In genomic region chr14:32888876-32889674, GRCm38 (mm10) we compare ENCODE assay signal across 8 mouse cellular contexts. TPM values are rescaled to one million over a fixed set of nuclear protein-coding genes. Genes with fewer than 3 reads are reported as not detected.
DNase-seq lines count a peak whose midpoint lies in the region; ATAC-seq and TF ChIP-seq lines count a peak whose summit lies in the region.

No protein-coding gene starts in this region.

- 17% methylated on average over 6 of the region's 6 CpGs for WGBS in forebrain, embryonic 12.5 days
- 11% methylated on average over 6 of the region's 6 CpGs for WGBS in hindbrain, embryonic 10.5 days

- no peak overlapping the region for H3K4me2 ChIP-seq in forebrain, embryonic 12.5 days

- peaks cover 16% of the 10 kb centered on the region for H3K4me1 ChIP-seq in forebrain, embryonic 12.5 days
- peaks cover 29% of the 10 kb centered on the region for H3K4me1 ChIP-seq in hindbrain, embryonic 10.5 days (replicated peaks)

- no peaks in the 10 kb centered on the region for H3K9me3 ChIP-seq in forebrain, embryonic 12.5 days
- no peaks in the 10 kb centered on the region for H3K9me3 ChIP-seq in hindbrain, embryonic 10.5 days

- no peaks in the 10 kb centered on the region for H3K36me3 ChIP-seq in forebrain, embryonic 12.5 days (replicated peaks)
- no peaks in the 10 kb centered on the region for H3K36me3 ChIP-seq in hindbrain, embryonic 10.5 days

- H3K27ac ChIP-seq in forebrain, embryonic 12.5 days: peak overlapping the region; percentile 65
- H3K27ac ChIP-seq in hindbrain, embryonic 10.5 days: peak overlapping the region; percentile 70

- H3K27me3 ChIP-seq in forebrain, embryonic 12.5 days: no peaks in the 10 kb centered on the region
- 0 out of 2 replicates have a peak, but pooled peaks cover 3% of the 10 kb centered on the region for H3K27me3 ChIP-seq in hindbrain, embryonic 10.5 days (ENCODE audit: insufficient read depth, poor library complexity, severe bottlenecking)

- no peak overlapping the region for H3K4me3 ChIP-seq in forebrain, embryonic 12.5 days (replicated peaks)
- no peak overlapping the region for H3K4me3 ChIP-seq in hindbrain, embryonic 10.5 days

- DNase-seq in adrenal gland, adult 2 months: peak; percentile 55
- DNase-seq in brain, embryonic 14.5 days (ENCODE audit: low read depth): peak; percentile 91
- peak; percentile 70 for DNase-seq in hindbrain, embryonic 10.5 days (ENCODE audit: low spot score)
- peak; percentile 32 to 66 for DNase-seq in left cerebral cortex, postnatal 14 days (ENCODE audit: low spot score in 2 of 2)
- peak; percentile 29 for DNase-seq in retina, adult 2 months (ENCODE audit: low read depth, low spot score)
- DNase-seq in thymus, postnatal 14 days: no peak
- no peak for DNase-seq in c-Kit-positive CD71-positive TER-119-positive erythroid progenitor cells, embryonic 14.5 days (ENCODE audit: low spot score)

- intact Hi-C loops in left cerebral cortex, postnatal 14 days (cut with DNase I): no loop called here

- ATAC-seq in forebrain, embryonic 12.5 days (ENCODE audit: low FRiP score): peak; percentile 93

- H3K9ac ChIP-seq in forebrain, embryonic 12.5 days: no peak overlapping the region

- no peak for TF ChIP-seq CTCF in brain, embryonic 14.5 days (IDR thresholded peaks at IDR 0.05; ENCODE audit: borderline replicate concordance, extremely low read depth, insufficient read depth, insufficient read length)

- no peak for TF ChIP-seq POLR2A in brain, embryonic 14.5 days (IDR thresholded peaks at IDR 0.05; ENCODE audit: borderline replicate concordance, extremely low read depth, insufficient read depth, insufficient read length, poor library complexity, severe bottlenecking)

RNA-seq across cellular contexts. Expression of gene Vstm4, which starts 32.5 kb away (rescaled TPM):
- 10 to 100 TPM; 14.0 to 17.1 TPM for total RNA-seq in adrenal gland, adult 2 months (2021)
- 7.1 and 7.9 TPM in 2 replicates for polyA plus RNA-seq in adrenal gland, adult 2 months (2012; rRNA removed)
- 3.7 and 6.0 TPM in 2 replicates for polyA plus RNA-seq in brain, embryonic 14.5 days (2012; rRNA removed)
- 3.6 and 3.7 TPM in 2 replicates for polyA plus RNA-seq in forebrain, embryonic 12.5 days (2016; fragmentation: Nextera tagmentation; extraction: Ambion mirVana)
- polyA plus RNA-seq in hindbrain, embryonic 10.5 days (2016; fragmentation: Nextera tagmentation; extraction: Ambion mirVana): 2.9 and 3.0 TPM in 2 replicates
- 1 to 10 TPM; 4.3 to 5.2 TPM for total RNA-seq in left cerebral cortex, postnatal 14 days (2021)

RNA-seq across cellular contexts. Expression of gene Fam170b, which starts 55.3 kb away (rescaled TPM):
- total RNA-seq in adrenal gland, adult 2 months (2021): under 1 TPM; 0.17 TPM
- polyA plus RNA-seq in adrenal gland, adult 2 months (2012; rRNA removed): 0.07 and 0.19 TPM in 2 replicates
- not detected in 2 replicates for polyA plus RNA-seq in brain, embryonic 14.5 days (2012; rRNA removed)
- polyA plus RNA-seq in forebrain, embryonic 12.5 days (2016; fragmentation: Nextera tagmentation; extraction: Ambion mirVana): not detected in 2 replicates
- not detected in 2 replicates for polyA plus RNA-seq in hindbrain, embryonic 10.5 days (2016; fragmentation: Nextera tagmentation; extraction: Ambion mirVana)
- not detected for total RNA-seq in left cerebral cortex, postnatal 14 days (2021)

Comparison
In these comparisons a context has a peak if more than half of its experiments do, and no peak if none do; other contexts are left out.
1. DNase-seq: peak in adrenal gland, adult 2 months (single experiment), brain, embryonic 14.5 days (single experiment), hindbrain, embryonic 10.5 days (single experiment), left cerebral cortex, postnatal 14 days (2 of 2) and retina, adult 2 months (single experiment); none in thymus, postnatal 14 days (single experiment) and c-Kit-positive CD71-positive TER-119-positive erythroid progenitor cells, embryonic 14.5 days (single experiment).